Mouse (Mus musculus): Measurements from ENCODE around the gene Myh3.

Gene Myh3

DNA sequence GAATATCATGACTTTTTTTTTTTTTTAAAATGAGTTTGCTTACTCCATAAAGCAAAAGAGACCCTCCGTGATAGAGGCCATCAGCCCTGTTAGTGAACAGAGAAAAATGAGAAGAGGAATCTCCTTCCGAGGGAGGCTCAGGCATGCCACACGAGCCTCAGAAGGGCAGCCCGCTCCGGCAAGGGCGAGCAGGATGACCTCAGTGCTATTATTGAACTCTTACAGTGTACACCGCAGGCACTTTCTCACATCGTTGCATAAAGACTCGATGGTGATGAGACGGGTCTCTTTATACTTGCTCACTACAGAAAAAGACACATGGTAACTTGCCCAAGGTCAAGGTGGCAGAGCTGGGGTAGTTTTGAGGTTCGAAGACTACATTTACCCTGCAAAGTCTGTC is 26.6 kb downstream of the Myh3 start:
- no peak for DNase-seq (ENCODE audit: low read depth, low spot score)

DNA sequence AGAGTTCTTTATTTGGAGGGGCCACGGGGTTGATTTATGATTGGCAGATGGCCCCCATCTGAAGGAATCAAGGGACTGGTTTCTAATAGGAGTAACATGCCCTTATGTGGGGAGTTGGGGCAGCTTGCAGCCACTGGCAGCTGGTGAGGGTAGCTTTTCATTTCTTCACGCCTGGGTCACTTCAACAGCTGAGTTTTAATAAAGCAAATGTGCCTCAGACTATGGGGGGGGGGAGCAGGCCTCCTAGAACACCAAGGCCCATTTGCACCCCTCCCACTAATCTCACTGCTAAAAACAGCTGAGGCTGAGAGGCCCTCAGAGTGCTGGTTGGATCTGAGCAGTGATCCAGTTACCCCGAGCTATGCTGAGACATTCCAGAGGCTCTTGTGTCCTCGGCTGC is 27.6 kb downstream of the Myh3 start:
- DNase-seq (ENCODE audit: low read depth, low spot score) = no peak

DNA sequence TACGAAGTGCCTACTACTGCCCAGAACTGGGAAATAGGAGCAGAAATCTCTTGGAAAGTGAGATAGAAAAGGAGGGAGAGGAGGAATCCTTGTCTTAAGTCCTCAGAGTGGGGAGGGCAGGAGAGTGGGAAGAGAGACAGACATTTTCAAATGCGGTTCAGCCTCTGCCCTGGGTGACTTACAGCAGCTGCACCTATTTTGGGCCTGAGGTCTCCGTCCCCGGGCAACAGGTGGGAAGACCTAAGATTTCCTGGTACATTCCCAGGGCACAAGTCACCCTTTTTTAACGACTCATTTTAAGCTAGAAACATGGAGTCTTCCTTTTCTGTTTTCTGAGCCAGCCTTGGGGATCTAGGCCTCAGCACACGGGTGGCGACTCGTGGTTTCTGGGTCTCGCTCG is 28.9 kb downstream of the Myh3 start:
- DNase-seq (ENCODE audit: low read depth, low spot score) = no peak

DNA sequence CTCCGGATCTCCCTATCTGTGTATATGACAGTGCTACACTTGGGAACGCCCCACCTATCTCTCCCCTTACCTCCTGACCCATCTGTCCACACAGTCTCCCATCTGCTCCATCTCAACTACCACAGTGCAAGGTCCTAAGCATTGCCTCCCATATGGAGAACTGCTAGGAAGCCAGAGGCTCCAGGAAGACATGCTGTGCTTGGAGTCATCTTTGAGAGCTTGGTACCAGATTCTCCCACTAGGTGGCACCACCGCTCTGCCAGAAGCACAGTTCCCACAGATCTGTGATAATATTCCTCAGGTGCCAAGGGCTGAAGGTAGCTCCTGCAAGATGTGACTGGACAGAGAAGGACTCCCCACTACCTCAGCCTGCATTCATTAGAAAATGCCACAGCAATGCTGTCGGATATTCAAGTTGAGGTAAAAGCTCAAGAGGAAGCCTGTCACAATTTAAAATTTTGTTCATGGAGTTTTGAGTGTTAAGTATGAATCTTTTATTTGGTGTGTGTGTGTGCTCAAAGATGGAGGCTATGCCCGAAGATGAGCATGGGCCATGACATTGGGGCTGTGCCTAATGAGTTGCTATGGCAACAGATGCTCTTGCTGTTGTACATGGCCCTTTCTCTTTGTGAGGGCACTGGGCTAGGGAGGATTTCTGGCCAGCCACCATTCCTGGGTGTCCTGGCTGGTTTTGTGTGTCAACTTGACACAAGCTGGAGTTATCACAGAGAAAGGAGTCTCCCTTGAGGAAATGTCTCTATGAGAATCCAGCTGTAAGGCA is 32.3 kb downstream of the Myh3 start:
- DNase-seq (ENCODE audit: low read depth, low spot score) = peak; percentile 78

DNA sequence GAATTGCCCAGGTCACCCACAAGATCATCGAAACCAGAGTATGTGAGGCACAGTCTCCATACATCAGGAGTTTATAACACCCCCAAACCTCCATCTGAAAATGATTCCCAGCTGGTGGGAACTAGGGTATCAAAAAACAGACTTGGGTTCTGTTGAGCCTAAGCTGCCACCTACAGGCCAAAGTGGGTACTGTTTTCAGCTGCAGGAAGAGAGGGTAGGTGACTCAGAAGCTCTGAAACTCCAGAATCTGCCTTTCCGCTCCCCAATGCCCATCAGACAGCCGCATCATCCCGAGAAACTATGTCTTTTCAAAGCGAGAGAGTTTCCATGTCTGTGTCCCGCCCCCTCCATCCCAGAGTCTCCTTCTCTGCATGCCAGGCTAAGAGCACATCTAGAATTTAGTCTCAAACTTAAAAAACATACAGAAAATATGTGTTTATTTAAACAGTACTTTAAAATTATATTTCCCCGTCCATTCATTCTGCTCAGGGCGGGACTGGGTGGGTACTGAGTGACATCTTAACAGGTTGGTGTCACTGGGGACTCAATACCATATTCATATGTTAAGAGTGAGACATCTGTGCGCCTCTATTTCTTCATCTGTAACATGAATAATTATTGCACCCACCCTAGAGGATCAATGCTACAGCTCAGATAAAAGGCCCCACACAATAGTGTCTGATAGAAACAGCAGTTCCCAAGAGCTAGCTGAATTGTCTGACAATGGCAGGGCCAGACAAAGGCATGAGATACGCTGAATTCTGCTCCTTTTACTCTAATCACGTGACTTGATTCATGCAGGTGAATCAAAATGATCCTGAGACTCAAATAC is 34.1 kb downstream of the Myh3 start:
- peak; percentile 91 for DNase-seq (ENCODE audit: low read depth, low spot score)

DNA sequence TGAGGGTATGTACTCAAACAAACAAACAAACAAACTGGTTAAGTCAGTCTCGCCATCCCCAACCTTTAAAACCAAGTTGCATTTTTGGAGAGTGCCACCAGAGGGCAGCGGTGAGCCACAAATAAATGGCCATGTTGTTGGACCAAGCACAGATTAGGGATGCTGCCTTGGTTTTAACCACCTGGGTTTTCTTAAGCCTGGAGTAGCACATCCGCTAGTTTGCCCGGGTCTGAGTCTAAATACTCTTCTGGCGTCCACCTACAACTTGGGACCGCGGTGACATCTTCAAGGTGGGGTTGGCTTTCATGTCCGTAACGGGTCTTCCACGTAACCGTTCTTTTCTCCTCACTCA is 34.7 kb downstream of the Myh3 start:
- DNase-seq (ENCODE audit: low read depth, low spot score) = peak; percentile 81

DNA sequence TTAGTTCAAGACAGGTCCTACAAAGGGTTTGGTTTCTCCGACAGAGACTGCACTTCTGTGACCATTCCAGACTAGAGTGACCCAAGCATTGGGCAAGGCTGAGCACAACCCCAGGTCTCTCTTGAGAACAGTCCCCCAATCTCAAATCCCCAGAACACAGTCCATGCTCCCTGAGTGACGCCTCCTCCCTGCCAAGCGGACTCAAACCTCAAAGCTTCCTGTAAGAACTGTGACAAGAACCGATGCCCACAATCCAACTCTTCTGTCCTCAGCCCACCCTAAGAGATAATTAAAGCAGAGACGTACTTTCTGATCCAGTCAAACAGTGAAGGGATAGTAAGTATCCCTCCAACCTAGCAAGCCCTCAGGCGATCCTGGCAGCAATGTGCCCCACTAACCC is 35.3 kb downstream of the Myh3 start:
- no peak for DNase-seq (ENCODE audit: low read depth, low spot score)

DNA sequence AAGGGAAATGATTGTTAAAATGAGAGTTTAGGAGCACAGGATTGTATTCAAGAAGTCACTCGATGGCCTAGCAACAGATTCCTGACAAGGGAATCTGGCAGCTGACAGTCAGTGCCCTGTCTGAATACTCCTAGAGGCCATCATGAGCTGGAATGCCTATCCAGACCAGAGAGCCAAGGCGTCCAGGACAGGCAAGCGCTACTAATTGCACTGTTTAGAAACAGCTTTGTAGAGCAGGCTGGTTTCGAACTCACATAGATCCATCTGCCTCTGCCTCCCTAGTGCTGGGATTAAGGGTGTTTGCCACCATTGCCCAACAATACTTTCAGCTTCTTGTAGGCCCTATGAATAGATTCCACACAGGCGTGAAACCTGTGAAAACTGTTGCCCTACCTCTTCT is 36.2 kb downstream of the Myh3 start:
- no peak for DNase-seq (ENCODE audit: low read depth, low spot score)

DNA sequence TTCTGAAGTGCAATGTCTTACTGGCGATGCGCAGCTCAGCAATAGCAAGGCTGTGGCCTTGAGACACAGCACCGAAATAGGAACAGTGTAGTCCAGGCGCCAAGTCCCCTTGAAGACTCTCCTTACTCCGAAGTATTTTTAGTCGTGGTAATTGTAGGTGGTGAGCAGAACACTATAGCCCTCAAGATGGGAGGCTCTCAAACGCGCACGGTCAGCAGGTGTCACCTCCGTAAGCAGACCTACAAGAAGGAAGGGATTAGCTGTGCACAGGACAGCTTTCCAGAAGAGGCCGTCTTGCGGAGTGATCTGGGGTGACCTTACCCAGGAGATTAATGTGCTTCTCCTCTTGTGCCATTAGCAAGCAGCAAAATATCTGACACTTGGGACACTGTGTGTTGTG is 36.8 kb downstream of the Myh3 start:
- no peak for DNase-seq (ENCODE audit: low read depth, low spot score)

DNA sequence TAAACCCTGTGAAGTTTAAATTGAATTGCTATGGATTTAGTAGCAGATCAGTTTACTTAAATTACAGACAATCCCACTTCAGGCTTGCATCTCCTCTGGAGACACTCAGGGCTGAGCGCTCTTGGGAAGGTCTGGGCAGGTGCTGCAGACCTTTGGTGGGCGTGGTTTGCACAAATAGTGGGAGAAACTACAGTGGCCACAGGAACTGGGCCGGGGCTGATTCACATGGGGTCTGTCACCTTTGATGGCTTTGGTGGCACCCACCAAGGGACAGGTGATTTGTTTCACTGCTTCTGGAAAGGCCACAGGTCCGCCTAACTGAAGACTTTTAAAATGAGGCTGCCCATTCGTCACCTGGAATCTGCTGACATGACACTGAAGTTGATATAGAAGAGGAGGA is 38.6 kb downstream of the Myh3 start:
- DNase-seq (ENCODE audit: low read depth, low spot score) = no peak

DNA sequence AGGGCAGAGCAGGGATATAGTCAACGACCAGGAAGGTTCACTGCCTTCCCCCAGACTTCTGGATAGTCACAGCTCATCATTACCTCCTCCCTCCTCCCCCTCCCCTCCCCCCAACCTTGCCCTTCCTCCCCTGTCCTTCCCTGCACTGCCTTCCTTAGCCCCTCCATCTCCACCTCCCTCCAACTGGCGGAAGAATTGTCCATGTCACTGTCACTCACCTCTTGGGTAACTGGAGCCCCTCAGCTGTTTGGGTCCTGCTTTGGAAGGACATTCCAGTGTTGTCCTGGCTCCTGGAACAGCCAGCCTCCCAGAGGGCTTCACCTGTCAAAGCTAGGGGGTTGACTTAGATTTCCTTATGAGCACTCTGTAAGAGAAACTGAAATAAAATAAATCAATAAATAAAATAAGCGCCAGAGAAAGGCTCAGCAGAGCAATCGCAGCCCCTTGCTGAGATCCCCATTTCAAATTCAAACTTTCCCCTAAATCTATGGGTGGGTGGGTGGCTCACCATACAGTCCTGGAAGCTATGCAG is 41.5 kb downstream of the Myh3 start:
- no peak for DNase-seq (ENCODE audit: low read depth, low spot score)

DNA sequence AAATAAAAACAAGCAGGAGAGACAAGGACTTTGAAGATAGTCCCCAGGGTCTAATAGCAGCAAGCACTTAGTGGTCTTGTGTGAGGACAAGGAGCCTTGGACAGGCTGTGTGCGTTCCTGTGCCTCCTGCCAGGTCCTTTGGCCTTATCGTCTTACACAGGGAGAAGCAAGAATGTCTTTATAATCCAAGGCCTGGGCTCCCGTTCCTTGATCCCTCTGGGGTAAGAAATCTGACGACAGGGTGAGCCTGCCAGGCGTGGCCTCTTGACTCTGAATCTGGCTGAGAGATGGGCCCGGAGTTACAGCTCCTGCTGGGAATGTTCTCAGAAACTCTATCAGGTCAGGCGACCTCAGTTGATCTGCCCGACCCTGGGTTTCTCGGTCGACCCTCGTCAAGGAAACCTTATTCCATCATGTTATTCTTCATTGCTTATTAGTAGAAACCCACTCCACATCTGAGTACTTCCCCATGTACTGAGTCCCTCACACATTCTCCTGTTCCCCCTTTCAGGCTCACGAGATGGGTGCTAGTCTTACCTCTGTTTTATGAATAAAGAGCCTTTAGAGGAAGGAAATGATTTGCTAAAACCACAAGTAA is 42.7 kb downstream of the Myh3 start:
- no peak for DNase-seq (ENCODE audit: low read depth, low spot score)

DNA sequence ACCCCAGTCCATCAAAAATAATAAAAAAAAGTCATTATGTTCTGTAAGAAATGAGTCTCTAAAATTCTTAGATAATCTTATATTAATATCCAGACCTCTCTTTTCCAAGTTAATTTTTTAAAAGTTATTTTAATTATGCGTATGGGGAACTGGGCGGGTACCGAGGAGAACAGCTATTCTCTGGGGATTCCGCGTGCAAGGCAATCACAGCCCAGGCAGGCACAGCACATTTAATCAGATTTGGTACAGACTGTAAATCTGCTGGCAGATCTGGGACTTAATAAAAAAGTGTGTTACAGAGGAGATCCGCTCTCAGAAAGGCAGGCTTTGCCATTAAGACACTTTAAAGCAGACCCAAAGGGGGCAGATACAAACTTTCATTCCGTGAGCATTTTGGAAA is 46.8 kb downstream of the Myh3 start:
- no peak for DNase-seq (ENCODE audit: low read depth, low spot score)

DNA sequence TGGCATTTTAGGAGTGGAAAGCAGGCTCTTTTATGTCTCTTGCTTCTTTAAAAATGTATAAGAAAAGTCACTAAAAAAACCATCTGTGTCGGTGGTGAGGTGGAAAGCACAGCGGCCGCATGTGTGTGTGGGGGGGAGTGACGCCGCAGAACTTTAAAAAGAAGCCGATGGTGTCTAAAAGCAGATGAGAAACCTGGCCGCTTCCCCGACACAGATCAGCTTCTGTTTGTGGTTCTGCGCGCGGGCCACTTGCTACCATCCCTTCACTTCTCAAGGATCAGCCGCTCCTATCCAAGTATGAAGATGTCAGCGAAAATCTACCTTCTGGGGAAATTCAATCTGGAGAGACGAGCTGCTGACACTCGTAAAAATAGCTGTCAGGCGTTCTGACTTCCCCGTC is 47.3 kb downstream of the Myh3 start:
- no peak for DNase-seq (ENCODE audit: low read depth, low spot score)

DNA sequence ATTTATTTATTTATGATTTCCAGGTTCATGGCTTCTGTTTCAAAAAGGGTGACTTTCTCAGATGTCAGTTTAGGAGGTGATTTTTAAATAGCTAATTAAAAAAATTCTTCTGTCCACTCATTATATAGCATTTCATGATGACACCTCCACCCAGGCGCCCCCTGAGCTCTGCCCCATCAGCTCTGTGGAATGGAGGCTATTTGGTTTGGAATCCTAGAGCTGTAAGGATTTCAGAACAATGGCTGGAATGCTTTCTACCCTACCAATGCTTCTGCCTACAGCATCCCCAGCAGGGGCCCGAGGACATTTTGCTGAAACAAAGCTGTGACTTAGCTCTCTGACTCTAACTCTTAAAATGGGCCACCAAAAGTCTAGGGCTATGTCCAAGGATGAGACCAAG is 55.4 kb downstream of the Myh3 start:
- no peak for DNase-seq (ENCODE audit: low read depth, low spot score)

DNA sequence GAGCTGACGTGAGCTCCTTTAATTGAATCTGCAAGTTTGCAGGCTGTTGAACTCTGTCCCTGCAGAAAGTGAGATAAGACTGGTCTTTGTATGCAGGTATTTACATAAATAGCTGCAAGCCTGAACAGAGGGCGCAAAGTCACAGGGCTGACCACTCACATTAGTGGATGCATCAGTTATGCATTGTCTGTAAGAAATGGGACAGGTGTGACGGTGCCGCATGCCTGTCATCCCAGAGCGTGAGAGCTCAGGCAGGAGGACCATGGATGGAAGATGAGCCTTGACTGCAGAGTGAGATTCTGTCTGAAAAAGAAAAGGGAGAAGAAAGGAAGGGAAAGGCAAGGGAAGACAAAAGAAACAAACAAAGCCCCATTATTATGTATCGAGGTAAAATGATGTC is 56.6 kb downstream of the Myh3 start:
- no peak for DNase-seq (ENCODE audit: low read depth, low spot score)

DNA sequence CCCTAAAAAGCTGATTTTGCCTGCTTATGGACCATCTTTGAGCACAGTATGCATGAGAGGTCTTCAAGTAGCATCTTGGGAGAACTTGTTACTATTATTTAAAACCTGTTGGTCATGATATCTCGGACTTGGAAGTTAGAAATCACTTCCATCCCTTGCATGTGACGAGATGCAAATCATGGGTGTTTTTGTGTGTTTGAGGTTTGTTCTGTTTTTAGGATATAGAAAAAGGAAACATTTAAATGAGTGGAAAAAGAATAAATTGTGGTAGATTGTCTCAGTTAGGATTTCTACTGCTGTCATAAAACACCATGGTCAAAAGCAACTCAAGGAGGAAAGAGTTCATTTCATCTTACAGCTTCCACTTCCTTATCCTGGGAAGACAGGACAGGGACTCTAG is 57.4 kb downstream of the Myh3 start:
- no peak for DNase-seq (ENCODE audit: low read depth, low spot score)

DNA sequence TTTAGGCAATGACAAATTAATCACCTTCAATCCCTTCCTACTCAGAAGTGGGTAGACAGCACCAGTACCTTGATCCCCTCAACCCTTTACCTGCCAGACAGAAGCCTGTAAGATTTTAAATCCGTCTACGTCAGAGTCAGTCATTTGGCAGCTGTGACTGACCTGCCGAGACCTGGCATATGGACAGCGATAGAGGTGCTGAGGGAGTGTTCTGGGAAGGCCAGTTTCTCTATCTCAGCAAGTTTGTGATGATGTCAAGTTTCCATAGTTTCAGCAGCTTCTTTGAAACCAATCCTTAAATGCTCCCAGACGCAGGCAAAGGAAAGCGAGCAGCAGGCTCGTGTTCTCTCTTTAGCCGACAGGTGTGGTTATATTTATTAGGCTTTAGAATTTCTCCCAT is 61.5 kb downstream of the Myh3 start:
- DNase-seq (ENCODE audit: low read depth, low spot score) = peak; percentile 8

DNA sequence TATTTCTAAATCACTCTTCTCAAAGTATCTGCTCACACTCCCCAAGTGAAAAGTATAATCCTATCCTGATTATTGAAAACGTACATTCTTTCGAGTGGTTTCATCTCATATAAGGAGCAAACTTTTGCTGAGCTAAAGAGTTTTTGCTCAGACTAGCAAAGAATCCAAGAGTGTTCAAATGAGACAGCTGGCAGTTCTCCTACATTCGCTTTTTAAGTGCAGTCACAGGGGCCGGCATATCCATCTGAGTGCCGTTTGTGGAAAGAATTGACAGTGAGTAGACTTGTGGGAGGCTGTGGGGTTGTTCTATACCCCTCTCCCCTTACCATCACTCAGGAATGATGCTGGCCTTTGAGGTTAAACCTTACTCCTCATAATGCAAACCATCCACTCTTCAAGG is 62.1 kb downstream of the Myh3 start:
- no peak for DNase-seq (ENCODE audit: low read depth, low spot score)

DNA sequence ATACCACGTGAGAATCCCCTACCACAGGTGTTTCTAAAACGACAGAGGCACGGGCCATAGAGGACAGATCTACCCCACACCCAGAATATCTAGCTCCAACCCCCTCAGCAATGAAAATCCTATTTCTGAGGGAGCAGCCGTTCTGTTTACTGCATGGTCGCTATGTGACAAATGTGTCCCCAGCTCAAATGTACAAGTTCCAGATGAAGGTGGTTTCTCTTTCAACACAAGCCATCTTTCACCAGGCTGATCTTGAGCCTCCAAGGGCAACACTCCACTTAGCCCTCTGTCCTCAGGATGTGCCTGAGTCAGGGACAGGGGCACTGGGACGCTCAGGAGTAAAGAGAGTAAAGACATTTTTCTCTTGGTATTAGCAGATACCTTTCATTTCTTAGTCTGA is 62.9 kb downstream of the Myh3 start:
- DNase-seq (ENCODE audit: low read depth, low spot score) = no peak

DNA sequence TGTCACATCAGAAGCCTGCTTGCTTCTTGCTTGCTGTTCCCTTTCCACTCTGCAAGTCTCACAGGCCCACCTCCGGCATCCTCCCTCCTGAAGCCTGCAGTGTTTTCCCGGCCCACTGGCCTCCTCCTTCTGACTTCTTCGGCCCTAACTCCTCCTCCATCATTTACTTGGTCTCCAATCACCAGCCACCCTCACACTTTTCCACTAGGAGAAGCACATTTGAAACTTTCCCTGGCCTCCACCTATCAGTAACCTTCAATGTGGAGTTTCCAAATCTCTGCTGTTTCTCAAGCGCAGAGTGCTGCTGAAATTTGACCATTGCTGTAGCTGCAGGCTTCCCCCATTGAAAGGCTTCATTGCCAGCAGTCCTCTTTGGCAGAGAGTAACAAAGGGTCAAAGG is 63.9 kb downstream of the Myh3 start:
- DNase-seq (ENCODE audit: low read depth, low spot score) = no peak

DNA sequence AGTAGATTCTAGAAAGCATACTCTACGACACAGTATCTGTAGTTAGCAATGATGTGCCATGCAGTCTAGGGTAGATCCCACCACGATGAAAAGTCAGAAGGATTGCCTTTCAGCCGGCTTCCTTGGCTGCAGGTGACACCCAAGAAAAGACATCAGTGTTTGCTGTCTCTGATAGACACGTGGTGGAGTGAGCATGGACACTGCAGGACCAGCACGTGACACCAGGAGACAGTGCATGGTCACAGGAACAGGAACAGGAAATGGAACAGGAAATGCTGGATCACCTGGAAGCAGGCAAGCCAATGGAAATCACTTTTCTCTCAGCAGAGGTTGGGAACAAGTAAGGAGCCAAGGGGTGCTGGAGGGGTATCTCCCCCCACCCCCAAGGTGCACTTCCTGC is 65.0 kb downstream of the Myh3 start:
- DNase-seq (ENCODE audit: low read depth, low spot score) = no peak
